Mouse (Mus musculus) heart, postnatal 10 days (tissue): ENCODE data around the gene Nav2. TPM values are rescaled to one million over a fixed set of nuclear protein-coding genes. Genes with fewer than 3 reads are reported as not detected.

ENCODE experiments used
- DNase-seq, 2 experiments: peaks; one replicate each; pipeline ENCODE4 v3.0.0; 2021
- intact Hi-C: fragments of 180-260 bp; cut with DNase I; formaldehyde crosslinking; loops from one replicate; pipeline ENCODE4 v1.15.1; 2025
- total RNA-seq, 2 experiments: library from RNA; stranded (reverse); gene quantifications; 2 replicates each; pipeline ENCODE4 v1.2.3; 2021

The Nav2 gene
- total RNA-seq, 2 experiments from 2014 or later: 79.7 to 82.1 TPM

DNA sequence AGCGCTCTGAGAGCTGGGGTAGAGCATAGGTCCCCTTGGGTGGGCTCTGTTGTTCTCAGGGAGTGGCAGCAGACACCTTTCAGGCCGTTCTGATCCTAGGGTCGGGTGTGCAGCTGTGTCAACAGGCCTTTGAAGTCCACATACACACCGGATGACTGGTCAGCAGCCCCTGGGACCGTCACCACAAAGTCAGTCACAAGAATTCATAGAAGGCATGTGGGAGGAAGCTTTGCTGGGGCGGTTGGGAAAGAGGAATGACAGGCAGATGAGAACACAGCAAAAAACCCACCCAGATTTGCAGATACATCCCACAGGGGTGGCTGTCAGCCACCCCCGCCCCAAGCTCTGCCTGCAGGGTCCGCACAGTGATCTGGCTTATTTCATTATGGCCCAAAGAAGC lies 20.5 kb upstream of the Nav2 start:
- DNase-seq: no peak
- intact Hi-C loops: no loop called here

- intact Hi-C loops: no loop called here
- DNase-seq: no peak
These were observed 19.8 kb upstream of the Nav2 start for GRCm38 (mm10) chr7:48888751-48889150.

DNA sequence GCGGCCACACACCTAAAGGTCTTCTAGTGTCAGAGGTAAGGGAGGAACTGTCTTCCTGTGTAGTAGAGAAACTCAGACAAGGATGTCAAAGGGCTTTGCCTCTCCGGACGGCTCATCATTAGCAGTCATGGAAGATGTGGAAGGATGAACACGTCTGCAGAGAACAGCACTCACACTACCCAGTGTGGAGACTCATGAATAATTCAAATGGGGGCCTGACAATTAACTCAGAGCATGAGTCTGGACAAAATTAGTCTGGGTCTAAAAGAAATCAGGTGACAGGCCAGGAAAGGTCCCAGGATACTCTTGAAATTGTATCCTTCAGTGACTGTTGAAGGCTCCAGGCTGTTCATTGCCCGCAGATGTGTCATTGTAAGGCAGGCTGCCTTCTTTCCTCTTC lies 17.5 kb upstream of the Nav2 start:
- DNase-seq: no peak
- intact Hi-C loops: no loop called here

DNA sequence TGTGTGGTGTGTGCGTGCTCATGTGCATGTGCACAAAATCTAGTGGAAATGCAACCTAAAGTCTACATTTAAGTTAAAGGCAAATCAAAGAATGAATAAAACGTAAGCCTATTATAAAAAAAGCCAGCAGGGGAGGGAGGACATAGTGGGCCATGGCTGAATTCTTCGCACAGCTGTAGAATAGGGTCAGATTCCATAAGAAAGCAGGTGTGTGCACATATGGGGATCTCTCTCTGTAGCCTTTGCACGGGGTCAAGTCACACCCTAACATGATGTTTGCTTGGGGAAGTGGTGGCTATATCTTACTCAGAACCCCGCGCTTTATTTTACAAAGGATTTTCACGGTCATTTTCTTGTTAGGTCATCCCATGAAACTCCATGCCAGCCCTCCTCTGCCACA lies 15.4 kb upstream of the Nav2 start:
- no peak for DNase-seq
- intact Hi-C loops: no loop called here

DNA sequence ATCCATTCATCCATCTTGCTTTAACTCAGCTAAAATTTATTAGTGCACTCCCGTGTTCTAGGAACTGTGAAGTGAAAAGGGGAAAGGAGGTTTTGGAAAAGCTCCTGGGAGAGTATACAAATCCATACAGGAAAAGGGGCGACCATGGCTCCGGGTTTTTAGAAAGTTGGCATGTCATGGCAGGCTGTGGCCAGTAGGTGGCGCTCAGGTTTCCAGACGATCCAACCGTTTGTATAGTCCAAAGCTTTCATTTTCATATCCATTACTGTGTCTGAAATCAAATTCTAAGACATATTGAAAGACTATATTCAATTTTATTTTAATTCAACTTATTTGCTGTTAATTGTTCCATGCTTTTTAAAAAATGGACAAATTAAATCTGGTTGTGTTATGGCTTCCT lies 14.4 kb upstream of the Nav2 start:
- peak; percentile 76 to 84 for DNase-seq
- intact Hi-C loops: loop anchor here (1.0 to 2.0 kb wide), 3 partner anchors 35 to 227 kb away; no protein-coding TSS in a partner anchor

DNA sequence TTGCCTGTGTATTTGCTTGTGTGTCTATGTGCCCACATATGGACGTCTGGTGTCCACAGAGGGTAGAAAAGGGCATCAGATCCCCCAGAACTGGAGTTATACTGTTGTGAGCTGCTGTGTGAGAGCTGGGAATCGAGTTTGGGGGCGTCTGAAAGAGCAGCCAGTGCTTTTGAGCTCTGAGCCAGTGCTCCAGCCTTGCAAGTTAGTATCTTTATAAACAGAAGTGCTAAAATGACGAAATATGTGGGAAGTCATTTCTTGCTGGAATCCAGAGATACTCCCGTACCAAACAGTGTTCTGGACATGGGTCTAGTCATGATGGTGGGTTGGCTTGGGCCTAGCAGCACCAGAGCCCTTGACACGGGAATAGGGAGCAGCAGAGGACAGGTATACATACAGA lies 13.8 kb upstream of the Nav2 start:
- intact Hi-C loops: loop anchor here (1.0 to 2.0 kb wide), 3 partner anchors 34 to 227 kb away; no protein-coding TSS in a partner anchor
- no peak for DNase-seq

DNA sequence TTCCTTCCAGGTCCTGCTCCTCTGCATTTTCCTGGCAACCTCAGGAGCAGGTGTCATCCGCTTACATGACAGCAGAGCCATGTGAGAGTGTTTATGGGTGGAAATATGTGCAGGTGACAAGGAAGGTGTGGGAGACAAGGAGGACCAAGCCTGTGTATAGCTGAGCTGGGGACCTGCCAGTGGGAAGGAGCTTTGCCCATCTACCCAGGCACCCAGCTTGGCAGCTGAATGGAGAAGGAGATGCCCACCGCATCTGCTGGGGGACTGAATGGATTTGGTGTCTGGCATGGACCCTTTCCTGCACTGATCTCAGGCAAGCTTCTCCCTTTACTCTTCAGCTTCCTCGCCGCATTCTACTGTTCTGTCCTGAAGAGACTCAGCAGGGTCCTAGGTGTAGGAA lies 13.0 kb upstream of the Nav2 start:
- DNase-seq: no peak
- intact Hi-C loops: loop anchor here (2.0 kb wide), 2 partner anchors 33 to 171 kb away; no protein-coding TSS in a partner anchor

DNA sequence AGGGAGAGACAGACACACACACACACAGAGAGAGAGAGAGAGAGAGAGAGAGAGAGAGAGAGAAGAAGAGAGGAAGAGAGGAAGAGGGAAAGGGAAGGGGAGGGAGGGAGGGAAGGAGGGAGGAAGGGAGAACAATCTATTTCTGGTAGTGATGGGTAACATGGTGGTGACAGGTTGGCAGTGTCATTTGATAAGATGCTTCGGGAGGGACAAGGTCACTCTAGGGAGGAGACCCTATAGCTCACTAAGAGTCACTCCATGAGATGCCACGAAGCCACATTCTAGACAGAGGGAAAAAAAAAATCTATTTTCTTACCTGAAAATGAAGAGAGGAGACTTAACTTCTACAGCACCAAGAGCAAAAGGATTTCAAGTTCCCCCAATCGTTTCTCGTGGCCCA lies 12.5 kb upstream of the Nav2 start:
- DNase-seq: no peak
- intact Hi-C loops: no loop called here

GRCm38 (mm10) chr7:48897539-48898163 lies 10.9 kb upstream of the Nav2 start:
- no peak for DNase-seq
- intact Hi-C loops: no loop called here

GRCm38 (mm10) chr7:48898416-48898815 lies 10.1 kb upstream of the Nav2 start:
- no peak for DNase-seq
- intact Hi-C loops: no loop called here

GRCm38 (mm10) chr7:48900408-48901167 lies 7.9 kb upstream of the Nav2 start:
- no peak for DNase-seq
- intact Hi-C loops: no loop called here

DNA sequence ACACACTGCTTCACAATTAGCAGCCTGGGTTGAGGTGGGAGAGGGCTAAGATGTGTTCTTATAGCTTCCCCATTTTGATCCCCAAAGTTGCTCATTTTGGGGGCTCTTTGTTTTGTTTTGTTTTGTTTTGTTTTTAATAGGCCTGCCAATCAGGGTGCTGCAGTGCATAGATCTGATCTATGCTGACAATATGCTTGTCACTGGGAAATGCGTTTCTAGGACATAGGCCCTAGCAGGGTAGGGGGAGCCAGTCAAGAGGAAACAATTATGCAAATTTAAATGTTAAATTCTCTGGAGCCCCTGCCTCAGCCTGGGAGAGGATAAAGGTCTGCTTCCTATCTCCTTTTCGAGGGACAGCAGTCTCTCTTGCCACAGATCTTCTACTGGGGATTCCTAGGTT lies 6.1 kb upstream of the Nav2 start:
- DNase-seq: no peak
- intact Hi-C loops: no loop called here

DNA sequence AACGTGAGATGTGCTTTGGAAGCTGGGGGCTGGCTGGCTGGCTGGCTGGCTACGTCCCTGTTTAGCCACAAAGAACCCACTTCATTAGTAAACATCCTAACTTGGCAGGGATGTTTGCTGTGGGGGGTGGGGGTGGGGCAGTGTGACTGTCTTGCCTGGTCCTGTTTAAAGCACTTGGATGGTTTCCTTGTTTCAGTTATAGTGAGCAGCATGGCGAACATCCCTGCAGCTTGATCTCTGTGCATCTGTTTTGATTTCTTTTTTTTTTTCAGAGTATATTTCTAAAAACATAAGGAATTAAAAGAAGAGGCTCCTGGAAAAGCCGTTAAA lies 791 bp downstream of the Nav2 start:
- intact Hi-C loops: no loop called here

DNA sequence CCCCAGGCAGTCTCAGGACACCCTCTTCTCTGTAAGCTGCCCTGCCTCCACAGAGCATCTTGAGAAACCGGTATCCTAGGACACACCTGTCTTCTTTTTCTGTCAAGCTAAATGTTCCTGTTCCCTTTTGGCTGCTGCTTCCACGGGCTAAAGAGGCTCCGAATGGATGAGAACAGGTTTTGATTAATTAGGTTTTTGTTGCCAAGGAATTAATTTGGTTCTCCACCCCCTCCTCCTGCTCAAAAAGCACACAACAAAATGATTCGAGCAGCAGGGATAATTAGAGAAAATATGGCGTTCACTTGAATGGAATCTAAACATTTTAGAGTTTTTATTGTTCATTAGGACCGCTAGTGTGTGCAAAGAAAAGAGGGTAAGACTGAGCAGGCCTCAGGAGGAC lies 1.8 kb downstream of the Nav2 start:
- DNase-seq: no peak
- intact Hi-C loops: no loop called here

More for the DNA sequence above, 791 bp downstream of the Nav2 start:
- DNase-seq: no peak

DNA sequence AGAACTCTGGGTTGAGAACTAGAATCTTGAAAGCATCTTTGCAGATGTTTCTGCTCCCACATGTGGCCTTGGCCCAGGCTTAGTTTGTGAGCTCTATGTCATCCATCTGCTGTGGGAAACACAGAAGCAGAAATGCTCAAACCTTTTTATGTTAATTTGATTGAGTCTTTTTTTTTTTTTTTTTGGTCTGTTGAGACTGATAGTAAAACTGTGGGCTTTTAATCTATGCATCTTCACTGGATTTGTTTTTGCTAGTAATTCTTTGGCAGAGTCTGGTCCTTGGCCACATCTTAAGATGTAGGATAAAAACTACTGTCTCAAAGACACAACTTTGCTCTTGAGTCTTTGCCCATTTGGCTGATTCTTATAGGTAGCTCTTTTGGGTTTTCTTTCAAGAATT lies 2.6 kb downstream of the Nav2 start:
- intact Hi-C loops: no loop called here

GRCm38 (mm10) chr7:48914630-48915506 lies 6.4 kb downstream of the Nav2 start:
- no peak for DNase-seq
- intact Hi-C loops: no loop called here

More for the DNA sequence above, 2.6 kb downstream of the Nav2 start:
- no peak for DNase-seq

DNA sequence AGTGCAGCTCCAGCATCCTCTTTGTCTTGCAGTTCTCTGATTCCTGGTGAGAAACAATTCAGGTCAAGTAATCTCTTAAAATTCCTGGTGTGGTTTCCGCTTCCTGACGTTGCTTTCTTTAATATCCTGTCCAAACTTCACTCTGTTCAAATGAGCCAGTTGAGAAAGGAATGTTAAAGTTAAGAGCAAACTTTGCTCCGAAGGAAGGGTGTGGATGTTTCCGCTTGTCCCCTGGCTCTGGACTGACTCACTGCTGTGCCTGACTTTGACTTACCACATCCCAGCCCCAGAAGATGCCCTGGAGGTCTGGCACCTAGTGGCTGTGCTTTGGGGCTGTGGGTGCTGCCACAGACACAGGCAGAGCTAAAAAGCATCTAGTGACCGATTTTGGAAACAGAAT lies 8.9 kb downstream of the Nav2 start:
- no peak for DNase-seq

GRCm38 (mm10) chr7:48917988-48918387 lies 9.5 kb downstream of the Nav2 start:
- intact Hi-C loops: no loop called here
- DNase-seq: no peak

More for the DNA sequence above, 8.9 kb downstream of the Nav2 start:
- intact Hi-C loops: no loop called here

- intact Hi-C loops: no loop called here
- no peak for DNase-seq
These were observed 9.9 kb downstream of the Nav2 start for GRCm38 (mm10) chr7:48918389-48918788.

GRCm38 (mm10) chr7:48923620-48924019 lies 15.1 kb downstream of the Nav2 start:
- DNase-seq: no peak
- intact Hi-C loops: no loop called here

DNA sequence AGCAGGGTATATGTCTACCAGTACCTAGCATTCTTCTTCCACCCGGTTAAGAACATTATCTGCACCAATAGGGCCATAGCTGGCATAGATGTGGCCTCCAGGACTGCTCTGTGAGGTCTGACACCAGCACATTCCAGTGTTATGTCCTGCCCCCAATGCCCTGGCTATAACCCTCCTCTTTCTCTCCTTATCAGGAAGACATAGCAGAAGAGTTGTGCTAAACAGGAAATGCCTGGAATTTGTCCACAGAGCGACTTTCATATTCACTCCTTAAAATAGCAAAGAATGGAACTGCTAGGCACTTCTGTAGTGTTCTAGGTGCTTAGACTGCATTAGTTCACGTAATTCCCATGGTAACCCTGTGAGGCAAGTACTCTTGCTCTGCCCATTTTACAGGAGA lies 16.7 kb downstream of the Nav2 start:
- intact Hi-C loops: no loop called here
- DNase-seq: peak; percentile 14 to 30
